Mouse (Mus musculus): ENCODE data around the gene Ptprcap. TPM values are rescaled to one million over a fixed set of nuclear protein-coding genes. Genes with fewer than 3 reads are reported as not detected.

Ptprcap gene
- polyA plus RNA-seq, 1 experiment from 2014 or later = not detected

GRCm38 (mm10) chr19:4166678-4167476 lies 13.5 kb downstream of the Ptprcap start:
- H3K9me3 ChIP-seq (replicated peaks) = no peaks in the 10 kb centered on the region
- no peak for DNase-seq (ENCODE audit: low spot score)
- no peaks in the 10 kb centered on the region for H3K36me3 ChIP-seq
- peaks cover 17% of the 10 kb centered on the region for H3K27me3 ChIP-seq (ENCODE audit: low read depth, poor library complexity, severe bottlenecking)
- H3K27ac ChIP-seq (replicated peaks) = no peak overlapping the region
- H3K4me1 ChIP-seq = peaks cover 38% of the 10 kb centered on the region
- H3K4me3 ChIP-seq = no peak overlapping the region
- WGBS = 84% methylated on average over 9 of the region's 9 CpGs

- Histone ChIP-seq H3K4me1 (peaks cover 23% of the 10 kb centered on the region), H3K27me3 (ENCODE audit: low read depth, poor library complexity, severe bottlenecking) (peaks cover 18% of the 10 kb centered on the region), H3K4me3 (peak overlapping the region; percentile 60), H3K9me3 (replicated peaks) (no peaks in the 10 kb centered on the region), H3K36me3 (no peaks in the 10 kb centered on the region), H3K27ac (replicated peaks) (peak overlapping the region; percentile 94)
- DNase-seq (ENCODE audit: low spot score) = peak; percentile 100
- WGBS = under 1% methylated on average over 43 of the region's 43 CpGs
These were observed 16.0 kb downstream of the Ptprcap start for GRCm38 (mm10) chr19:4169378-4169784.

- WGBS = 11% methylated on average over 27 of the region's 27 CpGs
- Histone ChIP-seq H3K27me3 (ENCODE audit: low read depth, poor library complexity, severe bottlenecking) (peaks cover 18% of the 10 kb centered on the region), H3K4me1 (peaks cover 23% of the 10 kb centered on the region), H3K9me3 (replicated peaks) (no peaks in the 10 kb centered on the region), H3K4me3 (peak overlapping the region; percentile 60), H3K27ac (replicated peaks) (peak overlapping the region; percentile 94), H3K36me3 (no peaks in the 10 kb centered on the region)
- DNase-seq (ENCODE audit: low spot score) = no peak
These were observed 16.4 kb downstream of the Ptprcap start for GRCm38 (mm10) chr19:4169810-4170209.

- H3K27me3 ChIP-seq (ENCODE audit: low read depth, poor library complexity, severe bottlenecking) = peaks cover 21% of the 10 kb centered on the region
- no peaks in the 10 kb centered on the region for H3K9me3 ChIP-seq (replicated peaks)
- 91% methylated on average over 10 of the region's 10 CpGs for WGBS
- peak overlapping the region; percentile 94 for H3K27ac ChIP-seq (replicated peaks)
- no peak overlapping the region for H3K4me3 ChIP-seq
- H3K4me1 ChIP-seq = peaks cover 33% of the 10 kb centered on the region
- no peaks in the 10 kb centered on the region for H3K36me3 ChIP-seq
- DNase-seq (ENCODE audit: low spot score) = no peak
These were observed 17.5 kb downstream of the Ptprcap start for GRCm38 (mm10) chr19:4170723-4171392.

- H3K4me1 ChIP-seq = peaks cover 35% of the 10 kb centered on the region
- H3K9me3 ChIP-seq (replicated peaks) = no peaks in the 10 kb centered on the region
- H3K36me3 ChIP-seq = no peaks in the 10 kb centered on the region
- peaks cover 23% of the 10 kb centered on the region for H3K27me3 ChIP-seq (ENCODE audit: low read depth, poor library complexity, severe bottlenecking)
- no peak for DNase-seq (ENCODE audit: low spot score)
- 74% methylated on average over 13 of the region's 13 CpGs for WGBS
- no peak overlapping the region for H3K27ac ChIP-seq (replicated peaks)
- H3K4me3 ChIP-seq = 0 out of 2 replicates have a peak overlapping the region, but pooled peaks have one; percentile 9
These were observed 18.2 kb downstream of the Ptprcap start for GRCm38 (mm10) chr19:4171393-4172290.

- WGBS = 61% methylated on average over 11 of the region's 11 CpGs
- no peak for DNase-seq (ENCODE audit: low spot score)
- no peak overlapping the region for H3K27ac ChIP-seq (replicated peaks)
- no peaks in the 10 kb centered on the region for H3K36me3 ChIP-seq
- H3K27me3 ChIP-seq (ENCODE audit: low read depth, poor library complexity, severe bottlenecking) = peaks cover 23% of the 10 kb centered on the region
- H3K9me3 ChIP-seq (replicated peaks) = no peaks in the 10 kb centered on the region
- H3K4me1 ChIP-seq = peaks cover 35% of the 10 kb centered on the region
- no peak overlapping the region for H3K4me3 ChIP-seq
These were observed 19.5 kb downstream of the Ptprcap start for GRCm38 (mm10) chr19:4172925-4173324.

GRCm38 (mm10) chr19:4175368-4175947 lies 22.1 kb downstream of the Ptprcap start, which contains the start of gene Carns1:
Carns1 (minus strand) TSS chr19:4175479.
- Histone ChIP-seq H3K36me3 (no peaks in the 10 kb centered on the region), H3K4me1 (peaks cover 23% of the 10 kb centered on the region), H3K27me3 (ENCODE audit: low read depth, poor library complexity, severe bottlenecking) (peaks cover 21% of the 10 kb centered on the region), H3K4me3 (peak within 1 kb of the TSS; percentile 36), H3K27ac (replicated peaks) (peak within 1 kb of the TSS; percentile 65; the same call in 1 of the 2 replicates), H3K9me3 (replicated peaks) (no peaks in the 10 kb centered on the region)
- 2% methylated on average over 11 of the region's 11 CpGs for WGBS
- DNase-seq (ENCODE audit: low spot score) = peak; percentile 42

GRCm38 (mm10) chr19:4180411-4180810 lies 27.0 kb downstream of the Ptprcap start:
- Histone ChIP-seq H3K27ac (replicated peaks) (no peak overlapping the region), H3K27me3 (ENCODE audit: low read depth, poor library complexity, severe bottlenecking) (0 out of 2 replicates have a peak, but pooled peaks cover 5% of the 10 kb centered on the region), H3K36me3 (no peaks in the 10 kb centered on the region), H3K4me3 (no peak overlapping the region), H3K9me3 (replicated peaks) (no peaks in the 10 kb centered on the region), H3K4me1 (peaks cover 20% of the 10 kb centered on the region)
- DNase-seq (ENCODE audit: low spot score) = no peak
- WGBS = 89% methylated on average over 7 of the region's 7 CpGs

- no peaks in the 10 kb centered on the region for H3K27me3 ChIP-seq (ENCODE audit: low read depth, poor library complexity, severe bottlenecking)
- DNase-seq (ENCODE audit: low spot score) = no peak
- no peaks in the 10 kb centered on the region for H3K36me3 ChIP-seq
- H3K9me3 ChIP-seq (replicated peaks) = no peaks in the 10 kb centered on the region
- H3K27ac ChIP-seq (replicated peaks) = no peak overlapping the region
- H3K4me3 ChIP-seq = no peak overlapping the region
- H3K4me1 ChIP-seq = peaks cover 16% of the 10 kb centered on the region
- WGBS = 37% methylated on average over 3 of the region's 3 CpGs
These were observed 28.5 kb downstream of the Ptprcap start for GRCm38 (mm10) chr19:4181892-4182291.

GRCm38 (mm10) chr19:4183689-4184088 lies 30.3 kb downstream of the Ptprcap start:
- H3K27me3 ChIP-seq (ENCODE audit: low read depth, poor library complexity, severe bottlenecking) = no peaks in the 10 kb centered on the region
- DNase-seq (ENCODE audit: low spot score) = no peak
- no peaks in the 10 kb centered on the region for H3K36me3 ChIP-seq
- no peak overlapping the region for H3K4me3 ChIP-seq
- 88% methylated on average over 2 of the region's 2 CpGs for WGBS
- no peak overlapping the region; the same call in 1 of the 2 replicates for H3K27ac ChIP-seq (replicated peaks)
- peaks cover 16% of the 10 kb centered on the region for H3K4me1 ChIP-seq
- no peaks in the 10 kb centered on the region for H3K9me3 ChIP-seq (replicated peaks)

- H3K36me3 ChIP-seq = no peaks in the 10 kb centered on the region
- H3K27ac ChIP-seq (replicated peaks) = no peak overlapping the region
- DNase-seq (ENCODE audit: low spot score) = no peak
- no peaks in the 10 kb centered on the region for H3K9me3 ChIP-seq (replicated peaks)
- no peak overlapping the region for H3K4me3 ChIP-seq
- WGBS = 63% methylated on average over 15 of the region's 15 CpGs
- no peaks in the 10 kb centered on the region for H3K27me3 ChIP-seq (ENCODE audit: low read depth, poor library complexity, severe bottlenecking)
- H3K4me1 ChIP-seq = peaks cover 16% of the 10 kb centered on the region
These were observed 31.9 kb downstream of the Ptprcap start for GRCm38 (mm10) chr19:4184976-4185975.

Measured in midbrain, embryonic 10.5 days (tissue).